Mouse (Mus musculus) E14TG2a.4 (cell line): Measurements from ENCODE around the gene Inppl1.

Experiments used
- CTCF ChIP-seq: conservative IDR thresholded peaks from 2 replicates; pipeline ENCODE4 v1.5.1; 2014; ENCODE audit warnings: low read length
- NANOG ChIP-seq: IDR thresholded peaks from 2 replicates; pipeline ENCODE4 v1.6.1; 2014; ENCODE audit warnings: borderline replicate concordance, low read length, mixed read lengths
- POU5F1 ChIP-seq: IDR thresholded peaks from 2 replicates; pipeline ENCODE4 v1.6.1; 2014; ENCODE audit warnings: low read length, borderline replicate concordance

GRCm38 (mm10) chr7:101882413-101883154, 44.6 kb upstream of the Inppl1 start:
- TF ChIP-seq CTCF (no peak), POU5F1 (no peak), NANOG (no peak)
